Mouse (Mus musculus): ENCODE measurements at regions not wholly inside any gene's neighbourhood (a gene's known extent, or its start where the extent isn't known, plus 50 kb on each side); places are given as distances from the start of the nearest gene placed in this dataset.

DNA sequence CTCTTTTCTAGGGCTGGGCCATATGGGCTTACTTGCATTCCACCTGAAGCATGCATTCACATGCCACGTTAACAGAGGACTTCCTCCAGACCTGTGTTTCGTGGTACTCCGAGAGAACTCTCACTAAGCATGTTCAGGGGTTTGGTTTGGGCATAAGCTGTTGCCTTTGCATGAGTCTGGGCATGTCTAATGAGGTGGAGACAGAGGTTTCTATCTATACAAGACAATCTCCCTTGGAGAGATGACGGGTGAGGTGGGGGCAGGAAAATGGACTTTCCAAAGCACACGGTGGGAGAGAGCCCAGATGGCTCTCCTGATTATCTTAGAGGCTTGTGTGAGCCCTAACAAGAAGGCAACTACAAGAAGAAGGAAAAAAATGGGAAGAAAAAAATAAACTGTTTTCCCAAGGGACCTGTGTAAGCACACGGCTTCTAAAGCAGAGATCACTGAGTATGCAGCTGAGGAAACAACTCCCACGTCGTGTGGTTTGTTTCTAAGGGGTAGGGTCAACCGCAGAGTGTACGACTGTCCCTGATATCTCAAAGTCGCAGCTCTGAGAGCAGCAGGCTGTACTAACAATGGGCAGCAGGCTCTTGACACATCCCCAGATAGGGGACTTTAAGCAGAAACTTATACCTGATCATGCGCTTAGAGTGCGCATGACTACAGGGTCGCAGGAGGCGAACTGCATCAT, 50.7 kb upstream of the Intu start:
- Histone ChIP-seq H3K27ac (ENCODE audit: insufficient read depth, low read depth, low read length) (no peak overlapping the region), H3K4me3 (ENCODE audit: insufficient read depth, low read length) (no peak overlapping the region), H3K4me1 (ENCODE audit: control insufficient read depth, insufficient read depth, low read length) (no peaks in the 10 kb centered on the region)
- TF ChIP-seq POLR2A (IDR thresholded peaks at IDR 0.05; ENCODE audit: borderline replicate concordance, low read depth, low read length) (no peak), CTCF (IDR thresholded peaks at IDR 0.05; ENCODE audit: low read depth, low read length) (no peak)
